Mouse (Mus musculus) MEL-GATA-1-ER (cell line): ENCODE results near the gene Nt5dc2.

ENCODE experiments used
- DNase-seq: peaks from one replicate; pipeline ENCODE4 v3.0.0-alpha.2; 2012; ENCODE audit warnings: low read depth; ENCODE audit errors: extremely low read depth

The Nt5dc2 gene

GRCm38 (mm10) chr14:31134015-31135000, 3.5 kb downstream of the Nt5dc2 start:
- no peak for DNase-seq

- DNase-seq, result no peak
Measured at GRCm38 (mm10) chr14:31135495-31136410, 4.9 kb downstream of the Nt5dc2 start.

GRCm38 (mm10) chr14:31136411-31137280, 5.8 kb downstream of the Nt5dc2 start:
- DNase-seq, result no peak

- no peak for DNase-seq
Measured at GRCm38 (mm10) chr14:31137281-31137595, 6.4 kb downstream of the Nt5dc2 start.

- DNase-seq, result no peak
Measured at GRCm38 (mm10) chr14:31137791-31138190, 6.9 kb downstream of the Nt5dc2 start.

GRCm38 (mm10) chr14:31138219-31138896, 7.5 kb downstream of the Nt5dc2 start:
- DNase-seq, result no peak

GRCm38 (mm10) chr14:31138897-31139429, 8.1 kb downstream of the Nt5dc2 start:
- DNase-seq, result no peak

- no peak for DNase-seq
Measured at GRCm38 (mm10) chr14:31139666-31140065, 8.8 kb downstream of the Nt5dc2 start.

- DNase-seq, result no peak
Measured at GRCm38 (mm10) chr14:31140141-31140540, 9.3 kb downstream of the Nt5dc2 start.

- DNase-seq, result no peak
Measured at GRCm38 (mm10) chr14:31141011-31141410, 10.2 kb downstream of the Nt5dc2 start.

GRCm38 (mm10) chr14:31145694-31146093, 14.8 kb downstream of the Nt5dc2 start:
- DNase-seq, result no peak

- no peak for DNase-seq
Measured at GRCm38 (mm10) chr14:31160196-31161150, 29.6 kb downstream of the Nt5dc2 start.

GRCm38 (mm10) chr14:31161191-31161590, 30.3 kb downstream of the Nt5dc2 start:
- no peak for DNase-seq

GRCm38 (mm10) chr14:31161638-31162037, 30.8 kb downstream of the Nt5dc2 start:
- DNase-seq, result no peak

GRCm38 (mm10) chr14:31164067-31164466, 33.2 kb downstream of the Nt5dc2 start:
- DNase-seq, result peak; percentile 8

GRCm38 (mm10) chr14:31165010-31165409, 34.2 kb downstream of the Nt5dc2 start:
- no peak for DNase-seq

GRCm38 (mm10) chr14:31165458-31165857, 34.6 kb downstream of the Nt5dc2 start:
- DNase-seq, result no peak

- peak; percentile 9 for DNase-seq
Measured at GRCm38 (mm10) chr14:31165991-31166630, 35.3 kb downstream of the Nt5dc2 start.

- DNase-seq, result no peak
Measured at GRCm38 (mm10) chr14:31166827-31167226, 36.0 kb downstream of the Nt5dc2 start.
